Mouse (Mus musculus) embryonic facial prominence, embryonic 15.5 days (tissue): ENCODE measurements around the gene Cactin. TPM values are rescaled to one million over a fixed set of nuclear protein-coding genes. Genes with fewer than 3 reads are reported as not detected.

Source experiments
- ATAC-seq: fragments of 200-750 bp; cut with Nextera tagmentation; 2 replicates; pipeline ENCODE4 v1.8.0; 2017; ENCODE audit warnings: low read depth, moderate TSS enrichment; ENCODE audit not compliant: insufficient number of reproducible peaks, low FRiP score, low TSS enrichment
- H3K27ac ChIP-seq: fragments of 300-500 bp; sonication (generic); replicated peaks from 2 replicates; pipeline ENCODE4 v1.5.1; 2015; ENCODE audit warnings: mild to moderate bottlenecking, inconsistent platforms
- H3K27me3 ChIP-seq: fragments of 300-500 bp; sonication (generic); 2 replicates; pipeline ENCODE4 v1.6.1; 2015; ENCODE audit warnings: inconsistent platforms
- H3K36me3 ChIP-seq: fragments of 300-500 bp; sonication (generic); 2 replicates; pipeline ENCODE4 v1.6.1; 2015; ENCODE audit warnings: mild to moderate bottlenecking, inconsistent platforms
- H3K4me1 ChIP-seq: fragments of 300-500 bp; sonication (generic); 2 replicates; pipeline ENCODE4 v1.6.1; 2015; ENCODE audit warnings: inconsistent platforms
- H3K4me2 ChIP-seq: fragments of 300-500 bp; sonication (generic); replicated peaks from 2 replicates; pipeline ENCODE4 v1.6.1; 2015; ENCODE audit warnings: mild to moderate bottlenecking, inconsistent platforms
- H3K4me3 ChIP-seq: fragments of 300-500 bp; sonication (generic); replicated peaks from 2 replicates; pipeline ENCODE4 v1.5.1; 2015; ENCODE audit warnings: mild to moderate bottlenecking, inconsistent platforms
- H3K9ac ChIP-seq: fragments of 300-500 bp; sonication (generic); 2 replicates; pipeline ENCODE4 v1.6.1; 2015; ENCODE audit warnings: inconsistent platforms
- H3K9me3 ChIP-seq: fragments of 300-500 bp; sonication (generic); replicated peaks from 2 replicates; pipeline ENCODE4 v1.6.1; 2016; ENCODE audit warnings: inconsistent platforms
- WGBS: fragments of 180-500 bp; shearing (Covaris S2); methylation state at CpG from one replicate; pipeline ENCODE4 v1.1.7; 2015; 5-methylcytosine and 5-hydroxymethylcytosine counted together
- polyA plus RNA-seq: library from polyadenylated mRNA; unstranded; fragments of >200 nt; fragmentation: Nextera tagmentation; extraction: Ambion mirVana; gene quantifications from 2 replicates; pipeline ENCODE4 v1.2.1, GENCODE M21; 2015

Gene Cactin
- polyA plus RNA-seq, 1 experiment from 2014 or later, result 44.0 TPM

DNA sequence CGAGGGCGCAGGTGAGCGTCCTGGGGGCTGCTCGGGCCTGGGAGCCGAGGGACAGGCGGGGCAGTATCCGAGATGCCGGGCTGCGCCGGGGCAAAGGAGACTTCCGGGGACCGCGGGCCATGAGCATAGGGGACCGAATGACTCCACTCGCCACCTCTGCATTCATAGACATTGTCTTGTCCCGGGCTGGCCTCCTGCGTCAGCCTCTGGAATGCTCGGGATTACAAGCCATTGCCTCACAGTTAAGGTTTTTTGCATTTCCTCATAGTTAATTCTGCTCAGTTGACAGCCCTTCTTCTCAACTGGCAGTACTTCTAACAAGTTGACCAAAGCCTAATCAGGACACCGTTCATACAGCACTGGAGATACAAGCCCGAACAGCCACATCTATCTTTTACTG lies 533 bp downstream of the Cactin start:
- Histone ChIP-seq H3K9me3 (no peaks in the 10 kb centered on the region), H3K4me3 (peak overlapping the region; percentile 93), H3K4me2 (peak overlapping the region; percentile 78), H3K27me3 (no peaks in the 10 kb centered on the region), H3K27ac (peak overlapping the region; percentile 95), H3K9ac (peak overlapping the region; percentile 93), H3K4me1 (peaks cover 47% of the 10 kb centered on the region), H3K36me3 (peaks cover 51% of the 10 kb centered on the region)
- 3% methylated on average over 20 of the region's 20 CpGs for WGBS
- no peak for ATAC-seq

DNA sequence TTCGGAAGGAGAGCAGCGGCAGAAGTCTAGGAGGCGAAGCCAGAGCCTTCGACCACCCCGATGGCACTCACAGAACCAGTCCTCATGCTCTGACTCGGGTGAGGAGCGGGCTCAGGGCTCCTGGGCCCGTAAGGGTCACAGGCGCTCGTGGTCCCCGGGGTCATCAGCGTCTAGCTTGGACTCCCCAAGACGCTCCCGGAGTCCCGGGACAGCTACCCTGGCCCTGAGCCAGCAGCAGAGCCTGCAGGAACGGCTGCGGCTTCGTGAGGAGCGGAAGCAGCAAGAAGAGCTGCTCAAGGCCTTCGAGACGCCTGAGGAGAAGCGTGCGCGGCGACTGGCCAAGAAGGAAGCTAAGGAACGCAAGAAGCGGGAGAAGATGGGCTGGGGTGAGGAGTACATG lies 1.5 kb downstream of the Cactin start:
- H3K27me3 ChIP-seq, result no peaks in the 10 kb centered on the region
- peaks cover 37% of the 10 kb centered on the region for H3K4me1 ChIP-seq
- 94% methylated on average over 27 of the region's 27 CpGs for WGBS
- peak overlapping the region; percentile 93 for H3K4me3 ChIP-seq
- H3K9ac ChIP-seq, result no peak overlapping the region
- no peak for ATAC-seq
- H3K4me2 ChIP-seq, result peak overlapping the region; percentile 78
- no peak overlapping the region for H3K27ac ChIP-seq
- peaks cover 61% of the 10 kb centered on the region for H3K36me3 ChIP-seq
- H3K9me3 ChIP-seq, result no peaks in the 10 kb centered on the region

DNA sequence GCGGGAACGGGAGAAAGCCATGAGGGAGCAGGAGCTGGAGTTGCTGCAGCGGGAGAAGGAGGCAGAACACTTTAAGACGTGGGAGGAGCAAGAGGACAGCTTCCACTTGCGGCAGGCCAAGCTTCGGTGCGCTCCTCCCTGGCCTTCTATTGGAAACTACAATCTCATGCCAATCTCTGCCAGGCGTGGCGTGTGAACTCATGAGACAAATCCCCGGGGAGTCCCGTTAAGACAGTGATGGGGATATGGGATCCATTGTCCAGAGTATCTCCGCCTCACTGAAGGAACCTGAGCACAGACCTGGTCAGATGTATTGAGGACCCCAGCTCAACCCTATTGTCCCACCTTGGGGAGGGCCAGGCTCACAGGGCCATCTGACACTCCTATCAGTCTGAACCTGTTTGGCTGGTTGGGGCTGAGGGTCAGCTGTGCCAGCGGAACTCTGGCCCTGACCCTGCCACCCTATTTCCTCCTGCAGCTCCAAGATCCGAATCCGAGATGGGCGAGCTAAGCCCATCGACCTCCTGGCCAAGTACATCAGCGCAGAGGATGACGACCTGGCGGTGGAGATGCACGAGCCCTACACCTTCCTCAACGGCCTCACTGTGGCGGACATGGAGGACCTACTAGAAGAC lies 2.4 kb downstream of the Cactin start:
- no peak overlapping the region for H3K4me2 ChIP-seq
- 91% methylated on average over 23 of the region's 23 CpGs for WGBS
- H3K4me3 ChIP-seq, result no peak overlapping the region
- H3K27ac ChIP-seq, result no peak overlapping the region
- no peak for ATAC-seq
- H3K4me1 ChIP-seq, result peaks cover 38% of the 10 kb centered on the region
- no peaks in the 10 kb centered on the region for H3K27me3 ChIP-seq
- no peak overlapping the region for H3K9ac ChIP-seq
- peaks cover 57% of the 10 kb centered on the region for H3K36me3 ChIP-seq
- H3K9me3 ChIP-seq, result no peaks in the 10 kb centered on the region

DNA sequence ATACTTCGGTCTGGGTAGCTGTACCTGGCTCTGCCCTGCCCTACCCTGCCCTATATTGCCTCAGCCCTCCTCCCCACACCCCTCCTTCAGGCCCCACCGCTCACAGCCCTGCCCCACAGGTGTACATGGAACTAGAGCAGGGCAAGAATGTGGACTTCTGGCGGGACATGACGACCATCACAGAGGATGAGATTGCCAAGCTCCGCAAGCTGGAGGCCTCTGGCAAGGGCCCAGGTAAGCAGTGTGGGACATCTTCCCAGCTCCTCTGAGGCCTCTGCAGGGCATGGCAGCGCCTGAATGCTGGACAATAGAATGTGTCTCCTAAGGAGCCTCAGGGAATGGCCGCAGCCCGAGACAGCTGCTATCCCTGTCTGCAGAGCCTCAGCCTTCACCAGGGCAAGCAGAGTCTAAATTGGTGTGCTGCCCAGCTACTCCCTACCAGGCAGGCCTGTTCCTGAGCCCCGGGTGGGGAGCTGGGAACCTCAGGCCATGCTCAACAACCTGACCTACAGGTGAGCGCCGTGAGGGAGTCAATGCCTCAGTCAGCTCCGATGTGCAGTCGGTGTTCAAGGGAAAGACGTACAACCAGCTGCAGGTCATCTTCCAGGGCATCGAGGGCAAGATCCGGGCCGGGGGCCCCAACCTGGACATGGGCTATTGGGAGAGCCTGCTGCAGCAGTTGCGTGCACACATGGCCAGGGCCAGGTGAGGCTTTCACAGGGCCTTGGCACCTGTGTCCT lies 3.1 kb downstream of the Cactin start:
- H3K4me2 ChIP-seq, result no peak overlapping the region
- H3K27me3 ChIP-seq, result no peaks in the 10 kb centered on the region
- H3K4me3 ChIP-seq, result no peak overlapping the region
- no peaks in the 10 kb centered on the region for H3K9me3 ChIP-seq
- H3K4me1 ChIP-seq, result peaks cover 38% of the 10 kb centered on the region
- no peak overlapping the region for H3K27ac ChIP-seq
- no peak overlapping the region for H3K9ac ChIP-seq
- WGBS, result 93% methylated on average over 18 of the region's 18 CpGs
- ATAC-seq, result no peak
- H3K36me3 ChIP-seq, result peaks cover 51% of the 10 kb centered on the region

DNA sequence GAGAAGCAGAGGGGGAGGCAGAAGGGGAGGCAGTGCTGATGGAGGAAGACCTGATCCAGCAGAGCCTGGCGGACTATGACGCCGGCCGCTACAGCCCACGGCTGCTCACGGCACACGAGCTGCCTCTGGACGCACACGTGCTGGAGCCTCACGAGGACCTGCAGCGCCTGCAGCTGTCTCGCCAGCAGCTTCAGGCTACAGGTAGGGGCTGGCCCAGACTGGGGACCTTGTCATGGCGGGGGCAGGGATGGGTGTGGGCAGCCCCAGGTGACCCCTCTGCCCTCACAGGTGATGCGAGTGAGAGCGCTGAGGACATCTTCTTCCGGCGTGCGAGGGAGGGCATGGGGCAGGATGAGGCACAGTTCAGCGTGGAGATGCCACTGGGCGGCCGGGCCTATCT lies 4.3 kb downstream of the Cactin start:
- peaks cover 40% of the 10 kb centered on the region for H3K4me1 ChIP-seq
- peaks cover 51% of the 10 kb centered on the region for H3K36me3 ChIP-seq
- 89% methylated on average over 21 of the region's 21 CpGs for WGBS

DNA sequence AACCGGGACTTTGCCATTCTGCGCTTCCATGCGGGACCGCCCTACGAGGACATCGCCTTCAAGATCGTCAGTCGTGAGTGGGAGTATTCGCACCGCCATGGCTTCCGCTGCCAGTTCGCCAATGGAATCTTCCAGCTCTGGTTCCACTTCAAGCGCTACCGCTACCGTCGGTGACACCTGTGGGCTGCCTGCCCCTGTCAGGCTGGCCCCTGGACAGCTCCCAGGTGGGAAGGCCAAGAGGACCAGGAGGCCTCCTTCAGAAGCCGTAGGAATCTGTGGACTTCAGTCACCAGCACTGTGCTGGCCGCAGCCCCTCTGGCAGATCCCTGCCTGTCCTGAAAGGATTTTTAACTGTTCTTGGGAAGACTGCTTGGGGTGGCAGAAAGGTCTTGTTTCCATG lies 4.9 kb downstream of the Cactin start:
- Histone ChIP-seq H3K27ac (no peak overlapping the region), H3K4me1 (peaks cover 45% of the 10 kb centered on the region), H3K9ac (no peak overlapping the region), H3K4me3 (no peak overlapping the region), H3K27me3 (no peaks in the 10 kb centered on the region), H3K9me3 (no peaks in the 10 kb centered on the region), H3K4me2 (no peak overlapping the region), H3K36me3 (peaks cover 51% of the 10 kb centered on the region)
- 92% methylated on average over 18 of the region's 18 CpGs for WGBS
- no peak for ATAC-seq

More for the DNA sequence above, 4.3 kb downstream of the Cactin start:
- no peak overlapping the region for H3K27ac ChIP-seq
- H3K4me2 ChIP-seq, result no peak overlapping the region
- ATAC-seq, result no peak
- H3K27me3 ChIP-seq, result no peaks in the 10 kb centered on the region
- H3K9me3 ChIP-seq, result no peaks in the 10 kb centered on the region
- H3K4me3 ChIP-seq, result no peak overlapping the region
- H3K9ac ChIP-seq, result no peak overlapping the region

DNA sequence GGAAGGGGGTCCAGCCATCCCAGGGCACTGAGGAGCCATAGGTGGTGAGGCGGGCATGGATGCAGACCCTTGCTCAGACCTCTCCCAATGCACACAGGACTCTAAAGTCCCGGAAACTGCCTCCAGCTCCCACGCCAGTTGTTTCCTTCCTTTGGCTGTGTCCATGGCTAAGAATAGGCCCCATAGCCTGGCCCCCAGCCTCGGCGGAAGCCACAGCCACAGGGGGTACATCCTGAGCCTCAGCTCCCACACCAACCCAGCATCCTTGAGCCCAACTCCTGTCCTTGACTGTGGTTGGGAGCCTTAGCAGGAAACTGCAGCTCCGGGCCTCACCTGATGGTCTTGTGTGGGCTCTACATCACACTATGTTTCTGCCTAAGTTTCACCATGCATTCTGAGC lies 6.0 kb downstream of the Cactin start:
- Histone ChIP-seq H3K9me3 (no peaks in the 10 kb centered on the region), H3K4me3 (no peak overlapping the region), H3K4me2 (no peak overlapping the region), H3K4me1 (peaks cover 46% of the 10 kb centered on the region), H3K27me3 (no peaks in the 10 kb centered on the region), H3K36me3 (peaks cover 51% of the 10 kb centered on the region), H3K9ac (no peak overlapping the region), H3K27ac (0 out of 2 replicates have a peak overlapping the region, but pooled peaks have one; percentile 7)
- 76% methylated on average over 6 of the region's 6 CpGs for WGBS
- no peak for ATAC-seq

DNA sequence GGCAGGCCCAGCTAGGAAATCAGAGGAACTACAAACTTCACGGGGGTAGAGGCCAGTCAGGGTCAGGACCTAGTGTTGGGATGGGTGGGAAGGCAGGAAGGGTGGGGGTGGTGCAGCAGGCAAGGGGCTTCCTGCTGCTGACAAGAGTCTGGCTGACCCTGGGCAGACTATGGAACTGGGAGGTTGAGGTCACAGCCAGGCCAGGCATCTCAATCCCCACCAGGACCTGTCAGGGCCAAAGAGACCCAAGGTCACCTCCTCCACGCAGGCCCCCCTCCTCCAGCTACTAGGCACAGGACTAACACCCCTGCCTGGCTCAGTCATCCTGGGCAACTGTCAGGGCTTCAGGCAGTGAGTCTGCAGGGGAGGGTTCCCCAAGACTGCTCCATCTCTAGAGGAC lies 7.1 kb downstream of the Cactin start:
- H3K9ac ChIP-seq, result no peak overlapping the region

DNA sequence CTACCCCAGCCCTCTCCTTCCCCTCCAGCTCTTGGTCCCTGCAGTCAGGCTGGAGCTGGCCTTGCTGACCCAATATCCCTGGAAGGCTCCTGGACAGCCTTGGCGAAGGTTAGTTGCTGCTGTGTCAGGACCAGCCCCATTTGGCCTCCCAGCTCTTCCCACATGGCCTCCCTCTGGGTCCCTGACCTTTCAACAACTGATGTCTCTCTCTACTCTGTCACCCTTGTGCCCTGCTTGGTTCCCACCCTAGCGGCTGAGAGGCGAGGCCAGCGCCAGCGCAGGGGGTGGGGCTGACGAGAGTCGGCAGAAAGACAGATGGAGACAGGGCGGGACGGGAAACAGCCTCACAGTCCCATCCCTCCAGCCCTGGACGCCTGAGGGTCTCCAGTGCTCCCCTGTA lies 7.5 kb downstream of the Cactin start, which contains the start of gene Tbxa2r:
Gene Tbxa2r (plus strand): TSS at position 346 of the 400 bp plus-strand sequence.
- WGBS, result 16% methylated on average over 10 of the region's 10 CpGs
- H3K36me3 ChIP-seq, result peaks cover 40% of the 10 kb centered on the region
- no peak for ATAC-seq

More for the DNA sequence above, 7.1 kb downstream of the Cactin start:
- Histone ChIP-seq H3K4me2 (no peak overlapping the region), H3K27ac (peak overlapping the region; percentile 92), H3K36me3 (peaks cover 44% of the 10 kb centered on the region), H3K4me3 (no peak overlapping the region), H3K27me3 (peaks cover 9% of the 10 kb centered on the region), H3K9me3 (no peaks in the 10 kb centered on the region), H3K4me1 (peaks cover 46% of the 10 kb centered on the region)
- WGBS, result 16% methylated on average over 2 of the region's 2 CpGs
- no peak for ATAC-seq

DNA sequence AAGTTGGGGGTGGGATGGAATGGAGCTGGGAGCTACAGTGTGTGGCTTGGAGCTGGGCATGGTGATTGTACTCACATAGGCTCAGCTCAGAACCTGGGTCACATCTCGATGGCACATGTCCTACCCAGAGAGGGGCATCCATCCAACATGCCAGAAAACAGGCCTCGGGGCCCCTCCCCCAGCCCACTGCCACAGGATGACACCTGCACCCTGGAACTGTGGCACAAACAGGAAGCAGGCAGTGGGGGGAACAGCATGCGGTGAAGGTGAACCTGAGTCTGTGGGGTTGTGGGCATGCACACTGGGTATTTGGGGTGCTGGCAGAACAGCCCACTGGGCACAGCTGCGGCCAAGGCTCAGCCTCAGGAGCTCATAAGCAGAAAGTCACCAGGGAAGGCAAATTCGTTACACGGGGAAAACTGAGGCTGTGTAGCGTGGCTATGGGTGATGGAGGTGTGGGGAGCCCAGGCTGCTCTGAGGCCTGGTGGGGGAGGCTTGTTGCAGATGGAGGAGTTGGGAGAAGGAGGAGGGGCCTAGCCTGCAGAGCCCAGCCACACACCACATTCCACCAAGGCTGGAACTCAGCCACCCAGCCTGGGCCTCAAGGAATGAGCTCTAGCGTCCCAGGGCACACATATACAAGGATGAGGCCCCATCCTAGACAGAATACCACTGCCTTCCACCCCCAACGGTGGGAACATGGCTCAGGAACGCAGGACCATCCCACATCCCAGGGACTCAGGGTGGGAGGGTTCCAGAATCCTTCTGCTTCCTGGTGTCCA lies 8.5 kb downstream of the Cactin start:
- Histone ChIP-seq H3K4me1 (peaks cover 45% of the 10 kb centered on the region), H3K9me3 (no peaks in the 10 kb centered on the region), H3K4me2 (peak overlapping the region; percentile 35), H3K27ac (peak overlapping the region; percentile 92), H3K36me3 (peaks cover 30% of the 10 kb centered on the region), H3K9ac (no peak overlapping the region), H3K4me3 (0 out of 2 replicates have a peak overlapping the region, but pooled peaks have one; percentile 9), H3K27me3 (peaks cover 13% of the 10 kb centered on the region)
- peak; percentile 80 for ATAC-seq
- 45% methylated on average over 10 of the region's 10 CpGs for WGBS

More for the DNA sequence above, 7.5 kb downstream of the Cactin start, which contains the start of gene Tbxa2r:
- peaks cover 13% of the 10 kb centered on the region for H3K27me3 ChIP-seq
- H3K27ac ChIP-seq, result peak within 1 kb of the TSS; percentile 92
- no peaks in the 10 kb centered on the region for H3K9me3 ChIP-seq
- no peak within 1 kb of the TSS for H3K9ac ChIP-seq
- H3K4me1 ChIP-seq, result peaks cover 43% of the 10 kb centered on the region
- peak within 1 kb of the TSS; percentile 9; the same call in 1 of the 2 replicates for H3K4me3 ChIP-seq
- H3K4me2 ChIP-seq, result peak within 1 kb of the TSS; percentile 35

DNA sequence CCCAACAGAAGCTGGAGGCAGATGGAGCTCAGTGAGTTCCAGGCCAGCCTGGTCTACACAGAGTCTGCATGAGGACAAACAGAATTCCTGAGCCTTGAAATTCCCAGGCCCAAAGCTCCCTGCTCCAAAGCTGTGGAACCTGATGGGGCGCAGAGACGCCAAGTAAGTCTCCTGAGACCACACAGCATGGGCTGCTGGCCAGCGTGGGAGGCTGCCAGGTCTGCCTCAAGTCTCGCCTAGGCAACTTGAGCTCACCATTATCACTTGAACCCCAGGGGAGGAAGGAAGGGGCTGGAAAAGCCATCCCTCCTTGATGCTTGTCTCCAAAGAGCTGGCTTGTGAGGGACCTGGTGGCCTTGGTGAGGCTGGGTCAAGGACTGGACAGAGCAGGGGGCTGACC lies 9.1 kb downstream of the Cactin start:
- Histone ChIP-seq H3K27me3 (peaks cover 13% of the 10 kb centered on the region), H3K4me2 (peak overlapping the region; percentile 35; the same call in 1 of the 2 replicates), H3K36me3 (peaks cover 24% of the 10 kb centered on the region), H3K4me3 (no peak overlapping the region), H3K4me1 (peaks cover 51% of the 10 kb centered on the region), H3K9me3 (no peaks in the 10 kb centered on the region), H3K27ac (peak overlapping the region; percentile 92), H3K9ac (no peak overlapping the region)
- no peak for ATAC-seq
- 40% methylated on average over 4 of the region's 4 CpGs for WGBS
